Mouse (Mus musculus): ENCODE measurements around the gene Sall2.

- TF ChIP-seq CTCF (IDR thresholded peaks at IDR 0.05; ENCODE audit: low read depth, low read length), result no peak
- TF ChIP-seq TAL1 (conservative IDR thresholded peaks at IDR 0.05; ENCODE audit: low read depth, low read length), result no peak
- TF ChIP-seq GATA1 (IDR thresholded peaks at IDR 0.05; ENCODE audit: borderline replicate concordance, low read length), result no peak
- no peak for TF ChIP-seq POLR2AphosphoS5 (IDR thresholded peaks at IDR 0.05; ENCODE audit: insufficient replicate concordance, low read depth, low read length)
- TF ChIP-seq GATA2 (IDR thresholded peaks at IDR 0.05; ENCODE audit: borderline replicate concordance, low read depth, low read length), result no peak
Measured at GRCm38 (mm10) chr14:52314808-52315150, 13.8 kb downstream of the Sall2 start.
